ENCODE assay signal across 20 mouse cellular contexts in the genomic region with DNA sequence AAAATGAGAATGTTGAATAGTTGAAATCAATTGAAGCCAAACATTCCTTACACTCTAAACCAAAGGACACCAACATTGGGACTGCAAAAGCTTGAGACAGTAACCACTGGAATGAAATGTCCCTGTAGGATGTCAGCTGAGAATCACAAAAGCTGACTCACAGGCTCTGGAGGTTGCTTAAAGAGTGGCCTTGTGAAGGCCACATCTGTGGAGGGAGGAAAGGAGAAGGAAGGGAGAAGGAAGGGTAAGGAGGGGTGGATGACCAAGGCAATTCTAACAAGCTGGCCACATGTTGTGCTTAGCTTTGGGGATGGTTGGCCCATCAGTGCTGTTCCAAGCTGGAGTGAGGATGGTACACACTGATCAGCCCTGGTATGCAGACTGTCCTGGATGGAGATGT.
DNase-seq lines count a peak whose midpoint lies in the region; ATAC-seq lines count a peak whose summit lies in the region.
"Had no signal": no experiment of that assay in that cellular context is flagged by ENCODE, and none has a peak within 500 bp of the region (broad histone marks: within the 10 kb centered on the region; RNA-seq: fewer than 3 reads in every experiment).

No protein-coding gene starts in this region.

- no peaks in the 10 kb centered on the region for H3K36me3 ChIP-seq in megakaryocyte, embryonic 14.5 days (replicated peaks; ENCODE audit: low read length)
- H3K36me3 ChIP-seq in forebrain, embryonic 10.5 days (replicated peaks): no peaks in the 10 kb centered on the region
- H3K36me3 ChIP-seq: embryonic facial prominence, embryonic 13.5 days; embryonic facial prominence, embryonic 15.5 days; forebrain, embryonic 15.5 days had no signal

- H3K27me3 ChIP-seq in megakaryocyte, embryonic 14.5 days (replicated peaks): no peaks in the 10 kb centered on the region
- H3K27me3 ChIP-seq in forebrain, embryonic 10.5 days (ENCODE audit: poor library complexity, severe bottlenecking): no peaks in the 10 kb centered on the region
- H3K27me3 ChIP-seq: embryonic facial prominence, embryonic 13.5 days; embryonic facial prominence, embryonic 15.5 days; forebrain, embryonic 13.5 days; forebrain, embryonic 15.5 days had no signal

- no peak for ATAC-seq in megakaryocyte, adult 5-6 weeks (ENCODE audit: poor library complexity, severe bottlenecking)
- ATAC-seq: forebrain, embryonic 13.5 days; forebrain, embryonic 15.5 days; forebrain, postnatal 0 days had no signal

- peak; percentile 34 for DNase-seq in adrenal gland, adult 2 months
- DNase-seq in adrenal gland, adult 18-20 months (ENCODE audit: low spot score in 2 of 2): no peak
- DNase-seq in 3T3-L1 (ENCODE audit: low read depth, low spot score): peak; percentile 52
- DNase-seq in forebrain, embryonic 10.5 days (ENCODE audit: extremely low spot score, low spot score): no peak
- DNase-seq: adrenal gland, postnatal 10 days; adrenal gland, postnatal 25 days; cerebellum, adult 11 months; cerebellum, adult 18-20 months; cerebellum, adult 8-10 months; cerebellum, adult 9-11 months; cerebellum, postnatal 36 days; embryo, embryonic 11 days; forebrain, postnatal 0 days had no signal

- peak overlapping the region; percentile 5 for H3K4me3 ChIP-seq in megakaryocyte, embryonic 14.5 days (replicated peaks)
- H3K4me3 ChIP-seq in forebrain, embryonic 10.5 days: no peak overlapping the region
- H3K4me3 ChIP-seq: embryonic facial prominence, embryonic 13.5 days; embryonic facial prominence, embryonic 15.5 days; erythroblast, embryonic 14.5 days; forebrain, embryonic 13.5 days; forebrain, embryonic 15.5 days had no signal

- H3K9me3 ChIP-seq in megakaryocyte, embryonic 14.5 days: 0 out of 2 replicates have a peak, but pooled peaks cover 2% of the 10 kb centered on the region
- no peaks in the 10 kb centered on the region for H3K9me3 ChIP-seq in forebrain, embryonic 10.5 days
- H3K9me3 ChIP-seq: embryonic facial prominence, embryonic 13.5 days; embryonic facial prominence, embryonic 15.5 days; forebrain, embryonic 13.5 days; forebrain, embryonic 15.5 days had no signal

- no peaks in the 10 kb centered on the region for H3K4me1 ChIP-seq in megakaryocyte, embryonic 14.5 days
- H3K4me1 ChIP-seq in forebrain, embryonic 10.5 days: peaks cover 6% of the 10 kb centered on the region; the same call in 1 of the 2 replicates
- H3K4me1 ChIP-seq: embryonic facial prominence, embryonic 15.5 days; forebrain, embryonic 13.5 days; forebrain, embryonic 15.5 days had no signal

- no peak overlapping the region for H3K27ac ChIP-seq in forebrain, embryonic 10.5 days
- H3K27ac ChIP-seq: embryonic facial prominence, embryonic 13.5 days; embryonic facial prominence, embryonic 15.5 days; forebrain, embryonic 13.5 days; forebrain, embryonic 15.5 days had no signal

Comparison
In these comparisons a context has a peak if more than half of its experiments do, and no peak if none do; other contexts are left out.
1. DNase-seq: peak in adrenal gland, adult 2 months (single experiment) and 3T3-L1 (single experiment); none in adrenal gland, adult 18-20 months (0 of 2) and forebrain, embryonic 10.5 days (single experiment).